Mouse (Mus musculus): ENCODE results near the gene Armc12. TPM values are rescaled to one million over a fixed set of nuclear protein-coding genes. Genes with fewer than 3 reads are reported as not detected.

Gene Armc12
- total RNA-seq (2021), result not detected
- long read RNA-seq, experiment 1, result 0 reads
- long read RNA-seq, experiment 2, result 0 reads

- DNase-seq (ENCODE audit: extremely low spot score in 1 of 2, low spot score in 2 of 2), result no peak
- Histone ChIP-seq H3K4me3 (no peak within 1 kb of the TSS), H3K27ac (no peak within 1 kb of the TSS)
- no peak; the same call in 1 of the 2 replicates for TF ChIP-seq CTCF (IDR thresholded peaks at IDR 0.05)
- intact Hi-C loops (cut with DNase I), result no loop called here
These were observed at the start of gene Armc12 for GRCm38 (mm10) chr17:28530506-28530905. Armc12 (plus strand) TSS chr17:28530806.

- peak; percentile 27 to 34 for DNase-seq (ENCODE audit: extremely low spot score in 1 of 2, low spot score in 2 of 2)
- intact Hi-C loops (cut with DNase I), result loop anchor here (2.0 kb wide), 1 partner anchor 76 kb away; no protein-coding TSS in a partner anchor
- Histone ChIP-seq H3K4me3 (peak overlapping the region; percentile 93), H3K27ac (peak overlapping the region; percentile 69; the same call in 1 of the 2 replicates)
- no peak for TF ChIP-seq CTCF (IDR thresholded peaks at IDR 0.05)
These were observed 45.7 kb upstream of the Armc12 start for GRCm38 (mm10) chr17:28484704-28485445.

GRCm38 (mm10) chr17:28485446-28485948, 45.1 kb upstream of the Armc12 start:
- peak; percentile 12 for TF ChIP-seq CTCF (IDR thresholded peaks at IDR 0.05)
- peak overlapping the region; percentile 93 for H3K4me3 ChIP-seq
- H3K27ac ChIP-seq, result peak overlapping the region; percentile 69
- intact Hi-C loops (cut with DNase I), result loop anchor here (2.0 kb wide), 1 partner anchor 77 kb away; no protein-coding TSS in a partner anchor
- DNase-seq (ENCODE audit: extremely low spot score in 1 of 2, low spot score in 2 of 2), result peak; percentile 39 to 42

- intact Hi-C loops (cut with DNase I), result loop anchor here (1.0 to 2.0 kb wide), 2 partner anchors 32 to 77 kb away; no protein-coding TSS in a partner anchor
- DNase-seq (ENCODE audit: extremely low spot score in 1 of 2, low spot score in 2 of 2), result peak; percentile 97 to 98
- no peak for TF ChIP-seq CTCF (IDR thresholded peaks at IDR 0.05)
- H3K27ac ChIP-seq, result peak overlapping the region; percentile 64
- H3K4me3 ChIP-seq, result peak overlapping the region; percentile 93
These were observed 44.6 kb upstream of the Armc12 start for GRCm38 (mm10) chr17:28485977-28486400.

GRCm38 (mm10) chr17:28486720-28487119, 43.9 kb upstream of the Armc12 start:
- intact Hi-C loops (cut with DNase I), result loop anchor here (1.0 kb wide), 2 partner anchors 32 to 37 kb away; no protein-coding TSS in a partner anchor
- DNase-seq (ENCODE audit: extremely low spot score in 1 of 2, low spot score in 2 of 2), result no peak
- no peak overlapping the region for H3K27ac ChIP-seq
- H3K4me3 ChIP-seq, result no peak overlapping the region
- TF ChIP-seq CTCF (IDR thresholded peaks at IDR 0.05), result no peak

- Histone ChIP-seq H3K27ac (no peak overlapping the region), H3K4me3 (no peak overlapping the region)
- intact Hi-C loops (cut with DNase I), result loop anchor here (1.0 kb wide), 1 partner anchor 36 kb away; no protein-coding TSS in a partner anchor
- DNase-seq (ENCODE audit: extremely low spot score in 1 of 2, low spot score in 2 of 2), result no peak
- TF ChIP-seq CTCF (IDR thresholded peaks at IDR 0.05), result no peak
These were observed 42.9 kb upstream of the Armc12 start for GRCm38 (mm10) chr17:28487584-28488257.

- intact Hi-C loops (cut with DNase I), result no loop called here
- TF ChIP-seq CTCF (IDR thresholded peaks at IDR 0.05), result no peak
- Histone ChIP-seq H3K4me3 (no peak overlapping the region), H3K27ac (no peak overlapping the region)
- no peak for DNase-seq (ENCODE audit: extremely low spot score in 1 of 2, low spot score in 2 of 2)
These were observed 42.2 kb upstream of the Armc12 start for GRCm38 (mm10) chr17:28488258-28489013.

GRCm38 (mm10) chr17:28491035-28491770, 39.4 kb upstream of the Armc12 start:
- intact Hi-C loops (cut with DNase I), result no loop called here
- Histone ChIP-seq H3K27ac (no peak overlapping the region), H3K4me3 (no peak overlapping the region)
- no peak for DNase-seq (ENCODE audit: extremely low spot score in 1 of 2, low spot score in 2 of 2)
- TF ChIP-seq CTCF (IDR thresholded peaks at IDR 0.05), result no peak

GRCm38 (mm10) chr17:28495832-28496231, 34.8 kb upstream of the Armc12 start:
- Histone ChIP-seq H3K4me3 (no peak overlapping the region), H3K27ac (no peak overlapping the region)
- no peak for DNase-seq (ENCODE audit: extremely low spot score in 1 of 2, low spot score in 2 of 2)
- no peak for TF ChIP-seq CTCF (IDR thresholded peaks at IDR 0.05)
- intact Hi-C loops (cut with DNase I), result no loop called here

GRCm38 (mm10) chr17:28499190-28499589, 31.4 kb upstream of the Armc12 start:
- Histone ChIP-seq H3K4me3 (no peak overlapping the region), H3K27ac (no peak overlapping the region)
- no peak for DNase-seq (ENCODE audit: extremely low spot score in 1 of 2, low spot score in 2 of 2)
- TF ChIP-seq CTCF (IDR thresholded peaks at IDR 0.05), result no peak
- intact Hi-C loops (cut with DNase I), result no loop called here

- Histone ChIP-seq H3K4me3 (no peak overlapping the region), H3K27ac (no peak overlapping the region)
- no peak for TF ChIP-seq CTCF (IDR thresholded peaks at IDR 0.05)
- no peak for DNase-seq (ENCODE audit: extremely low spot score in 1 of 2, low spot score in 2 of 2)
- intact Hi-C loops (cut with DNase I), result no loop called here
These were observed 30.1 kb upstream of the Armc12 start for GRCm38 (mm10) chr17:28500465-28500864.

All from left cerebral cortex, adult 2 months (tissue).